Mouse (Mus musculus) splenic B cell, adult 2 months (primary cell): ENCODE measurements around the gene Ccdc181.

ENCODE experiments used
- DNase-seq: peaks from one replicate; pipeline ENCODE4 v3.0.0-alpha.2; 2011; ENCODE audit warnings: low read depth, low spot score
- H3K27me3 ChIP-seq: 2 replicates; pipeline ENCODE4 v1.6.1; 2012; ENCODE audit warnings: mild to moderate bottlenecking, low read length, moderate library complexity, mixed read lengths; ENCODE audit not compliant: control insufficient read depth, poor library complexity, insufficient read depth, severe bottlenecking
- H3K36me3 ChIP-seq: 2 replicates; pipeline ENCODE4 v1.6.1; 2012; ENCODE audit warnings: mild to moderate bottlenecking, low read length, moderate library complexity, mixed read lengths; ENCODE audit not compliant: control insufficient read depth, poor library complexity, insufficient read depth, severe bottlenecking

Gene Ccdc181

DNA sequence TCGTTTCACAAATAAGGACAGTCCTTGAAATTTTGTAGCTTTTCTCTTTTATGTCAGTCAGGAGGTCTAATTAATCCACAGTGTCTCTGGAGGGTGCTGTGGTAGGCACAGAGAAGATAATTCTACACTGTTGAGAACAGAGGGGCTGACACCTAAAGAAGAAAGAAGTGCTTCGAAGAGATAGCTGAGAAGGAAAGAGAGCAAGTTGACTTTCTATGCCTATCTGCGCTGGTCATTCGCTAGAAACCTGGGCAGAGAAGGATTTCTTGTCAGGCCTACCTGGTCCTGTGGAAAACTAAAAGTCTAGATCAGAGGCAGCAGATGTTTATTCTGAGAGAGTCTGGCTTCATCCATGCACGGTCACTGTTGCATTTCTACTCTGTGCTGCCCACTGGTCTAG, 38.7 kb downstream of the Ccdc181 start:
- H3K36me3 ChIP-seq = 0 out of 2 replicates have a peak, but pooled peaks cover 1% of the 10 kb centered on the region
- DNase-seq = no peak
- H3K27me3 ChIP-seq = no peaks in the 10 kb centered on the region

- DNase-seq = peak; percentile 52
Measured at GRCm38 (mm10) chr1:164315266-164315665, 39.9 kb downstream of the Ccdc181 start.

DNA sequence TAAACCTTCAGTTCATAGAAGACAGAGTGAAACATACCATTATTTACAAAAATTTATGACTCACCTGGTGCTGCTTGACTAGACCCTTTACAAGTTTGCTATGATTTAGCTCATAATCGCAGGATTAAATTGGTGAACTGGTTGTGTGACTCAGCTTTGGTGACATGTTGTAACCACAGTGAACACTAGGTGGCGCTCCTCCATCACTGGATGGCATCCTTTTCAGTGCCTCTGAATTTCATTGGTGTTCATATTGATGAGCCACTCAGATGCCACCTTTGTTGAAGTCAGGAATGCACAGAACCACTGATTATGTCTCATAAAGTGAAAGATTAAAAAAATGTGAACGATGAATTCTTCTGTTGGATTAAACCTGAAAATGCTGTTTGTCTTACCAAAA, 41.3 kb downstream of the Ccdc181 start:
- H3K27me3 ChIP-seq = no peaks in the 10 kb centered on the region; the same call in 1 of the 2 replicates
- 0 out of 2 replicates have a peak, but pooled peaks cover 1% of the 10 kb centered on the region for H3K36me3 ChIP-seq
- DNase-seq = peak; percentile 86

More at GRCm38 (mm10) chr1:164315266-164315665, 39.9 kb downstream of the Ccdc181 start:
- Histone ChIP-seq H3K27me3 (no peaks in the 10 kb centered on the region; the same call in 1 of the 2 replicates), H3K36me3 (0 out of 2 replicates have a peak, but pooled peaks cover 1% of the 10 kb centered on the region)

- H3K36me3 ChIP-seq = 0 out of 2 replicates have a peak, but pooled peaks cover 1% of the 10 kb centered on the region
Measured at GRCm38 (mm10) chr1:164317261-164317660, 41.9 kb downstream of the Ccdc181 start.

GRCm38 (mm10) chr1:164318474-164318873, 43.1 kb downstream of the Ccdc181 start:
- H3K36me3 ChIP-seq = 0 out of 2 replicates have a peak, but pooled peaks cover 1% of the 10 kb centered on the region
- H3K27me3 ChIP-seq = no peaks in the 10 kb centered on the region; the same call in 1 of the 2 replicates
- no peak for DNase-seq

More at GRCm38 (mm10) chr1:164317261-164317660, 41.9 kb downstream of the Ccdc181 start:
- no peaks in the 10 kb centered on the region; the same call in 1 of the 2 replicates for H3K27me3 ChIP-seq
- no peak for DNase-seq

DNA sequence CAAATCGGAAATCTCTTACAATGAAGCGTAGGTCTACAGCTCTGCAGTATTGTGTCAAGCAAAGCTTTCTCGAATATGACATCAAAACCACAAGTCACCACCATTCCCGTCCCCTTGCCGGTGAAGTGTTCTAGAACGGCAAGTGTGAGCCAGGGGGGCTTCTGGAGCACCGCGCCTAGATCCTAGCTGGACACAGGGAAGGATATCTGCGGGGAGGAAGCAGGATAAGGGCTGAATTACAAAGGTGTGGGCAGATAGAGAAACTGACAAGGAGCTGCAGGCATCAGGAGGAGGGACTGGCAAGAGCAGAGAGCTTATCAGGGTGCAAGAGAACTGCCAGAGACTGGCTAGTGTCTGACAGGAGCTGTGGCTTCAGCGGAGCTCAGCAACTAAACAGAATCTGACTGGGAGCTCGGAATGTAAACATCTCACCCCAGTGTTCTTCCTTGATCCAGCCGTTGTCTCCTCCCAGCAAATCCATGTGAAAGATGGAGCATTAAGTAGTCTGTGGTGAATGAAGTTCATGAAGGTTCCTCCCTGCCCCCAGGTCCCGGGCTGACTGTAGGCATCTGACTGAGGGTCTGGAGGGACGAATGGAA, 44.3 kb downstream of the Ccdc181 start:
- DNase-seq = no peak
- H3K36me3 ChIP-seq = no peaks in the 10 kb centered on the region

GRCm38 (mm10) chr1:164320731-164321130, 45.3 kb downstream of the Ccdc181 start:
- H3K36me3 ChIP-seq = no peaks in the 10 kb centered on the region
- no peak for DNase-seq
- H3K27me3 ChIP-seq = no peaks in the 10 kb centered on the region; the same call in 1 of the 2 replicates

More for the DNA sequence above, 44.3 kb downstream of the Ccdc181 start:
- no peaks in the 10 kb centered on the region; the same call in 1 of the 2 replicates for H3K27me3 ChIP-seq

DNA sequence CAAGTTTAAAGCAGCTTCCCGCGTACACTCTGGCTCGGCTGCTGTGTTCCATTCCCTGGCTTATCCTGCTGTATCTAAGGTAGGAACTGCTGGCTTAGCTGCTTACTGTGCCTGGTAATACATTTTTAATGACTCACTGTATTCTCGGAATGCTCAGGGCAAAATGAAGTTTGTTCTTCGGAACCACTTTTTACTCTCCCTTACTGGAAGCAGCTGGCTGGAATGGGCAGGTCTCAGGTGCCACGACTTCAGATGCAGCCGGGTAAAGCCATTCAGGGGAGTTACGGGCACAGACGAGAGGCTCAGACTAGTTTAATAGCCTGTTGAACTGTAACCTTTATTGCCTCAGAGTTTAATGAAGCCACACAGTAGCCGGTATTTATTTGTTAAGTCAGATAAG, 46.0 kb downstream of the Ccdc181 start:
- H3K27me3 ChIP-seq = no peaks in the 10 kb centered on the region; the same call in 1 of the 2 replicates
- DNase-seq = no peak
- no peaks in the 10 kb centered on the region for H3K36me3 ChIP-seq

GRCm38 (mm10) chr1:164322987-164323650, 47.7 kb downstream of the Ccdc181 start:
- Histone ChIP-seq H3K36me3 (no peaks in the 10 kb centered on the region), H3K27me3 (no peaks in the 10 kb centered on the region; the same call in 1 of the 2 replicates)
- no peak for DNase-seq

- H3K36me3 ChIP-seq = no peaks in the 10 kb centered on the region
- DNase-seq = no peak
- H3K27me3 ChIP-seq = no peaks in the 10 kb centered on the region; the same call in 1 of the 2 replicates
Measured at GRCm38 (mm10) chr1:164324221-164324620, 48.8 kb downstream of the Ccdc181 start.

GRCm38 (mm10) chr1:164324878-164325277, 49.5 kb downstream of the Ccdc181 start:
- DNase-seq = no peak
- Histone ChIP-seq H3K27me3 (no peaks in the 10 kb centered on the region; the same call in 1 of the 2 replicates), H3K36me3 (no peaks in the 10 kb centered on the region)

DNA sequence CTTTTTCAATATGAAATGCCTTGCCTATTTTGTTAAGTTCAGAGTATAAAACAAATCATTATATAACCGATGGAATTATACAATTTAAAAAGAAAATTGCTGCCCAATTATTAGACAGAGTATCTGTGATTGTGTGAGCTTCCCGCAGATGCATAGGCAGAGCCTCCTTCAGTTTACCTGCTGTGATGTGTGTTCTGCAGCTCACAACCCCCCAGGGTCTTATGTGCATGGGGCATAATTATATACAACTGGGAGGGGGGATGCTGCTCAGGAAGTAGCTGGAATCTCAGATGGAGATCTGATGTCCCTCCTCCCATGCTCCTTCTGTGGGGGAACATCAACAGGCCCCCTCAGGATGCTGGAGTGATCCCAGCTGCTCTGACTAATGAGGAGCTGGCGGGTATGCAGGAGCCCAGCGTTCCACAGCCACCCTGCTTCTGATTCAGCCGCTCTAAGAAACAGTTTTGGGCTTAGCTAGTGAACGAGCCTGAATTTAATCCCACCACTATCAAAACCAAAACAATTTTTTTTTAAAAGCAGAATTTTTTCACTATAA, 51.3 kb downstream of the Ccdc181 start:
- no peak for DNase-seq
- no peaks in the 10 kb centered on the region for H3K27me3 ChIP-seq
- H3K36me3 ChIP-seq = no peaks in the 10 kb centered on the region

- no peaks in the 10 kb centered on the region for H3K36me3 ChIP-seq
- DNase-seq = no peak
- no peaks in the 10 kb centered on the region for H3K27me3 ChIP-seq
Measured at GRCm38 (mm10) chr1:164327764-164328163, 52.4 kb downstream of the Ccdc181 start.

DNA sequence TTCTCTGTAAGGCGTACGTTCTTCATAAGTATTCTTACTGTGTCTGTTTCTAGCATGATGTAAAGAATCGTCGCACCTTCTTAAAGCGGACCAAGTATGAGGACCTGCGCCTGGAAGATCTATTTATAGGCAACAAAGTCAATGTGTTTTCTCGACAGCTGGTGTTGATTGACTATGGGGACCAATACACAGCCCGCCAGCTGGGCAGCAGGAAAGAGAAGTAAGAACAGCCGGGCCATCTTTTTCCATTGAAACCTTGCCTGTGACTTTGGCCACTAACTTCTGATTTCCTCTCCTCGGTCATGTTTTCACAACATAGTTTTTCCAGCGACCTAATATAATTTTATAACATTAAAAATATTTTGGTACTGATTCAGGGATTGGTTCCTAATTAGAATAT, 57.2 kb downstream of the Ccdc181 start:
- no peaks in the 10 kb centered on the region; the same call in 1 of the 2 replicates for H3K36me3 ChIP-seq
- no peaks in the 10 kb centered on the region for H3K27me3 ChIP-seq
- no peak for DNase-seq

- no peak for DNase-seq
- no peaks in the 10 kb centered on the region; the same call in 1 of the 2 replicates for H3K36me3 ChIP-seq
- H3K27me3 ChIP-seq = no peaks in the 10 kb centered on the region
Measured at GRCm38 (mm10) chr1:164335435-164335834, 60.0 kb downstream of the Ccdc181 start.
